ENCODE assay signal across 7 mouse cellular contexts in genomic region chr5:122129068-122129655, GRCm38 (mm10). TPM values are rescaled to one million over a fixed set of nuclear protein-coding genes. Genes with fewer than 3 reads are reported as not detected.
DNase-seq lines count a peak whose midpoint lies in the region; ATAC-seq lines count a peak whose summit lies in the region.

No protein-coding gene starts in this region.

- no peak overlapping the region for H3K4me3 ChIP-seq in embryonic facial prominence, embryonic 15.5 days (replicated peaks)

- no peak overlapping the region for H3K9ac ChIP-seq in embryonic facial prominence, embryonic 15.5 days

- peak; percentile 88 for DNase-seq in ES-CJ7 (ENCODE audit: low read depth, low spot score)
- DNase-seq in adrenal gland, postnatal 25 days = peak; percentile 39
- DNase-seq in heart, postnatal 14 days = peak; percentile 70 to 86
- peak; percentile 48 to 92 for DNase-seq in layer of hippocampus, adult 18-20 months (ENCODE audit: low spot score in 2 of 2)
- DNase-seq in lung, postnatal 10 days = peak; percentile 90
- peak; percentile 43 to 58 for DNase-seq in right cerebral cortex, postnatal 36 days (ENCODE audit: low spot score in 2 of 2)

- H3K36me3 ChIP-seq in embryonic facial prominence, embryonic 15.5 days = no peaks in the 10 kb centered on the region

- intact Hi-C loops in heart, postnatal 14 days (cut with DNase I) = loop anchor here (5.0 kb wide), 1 partner anchor 213 kb away; no protein-coding TSS in a partner anchor

- 32% methylated on average over 16 of the region's 16 CpGs for WGBS in embryonic facial prominence, embryonic 15.5 days

- H3K4me2 ChIP-seq in embryonic facial prominence, embryonic 15.5 days (replicated peaks) = peak overlapping the region; percentile 32

- H3K9me3 ChIP-seq in embryonic facial prominence, embryonic 15.5 days (replicated peaks) = no peaks in the 10 kb centered on the region

- H3K4me1 ChIP-seq in embryonic facial prominence, embryonic 15.5 days = peaks cover 17% of the 10 kb centered on the region

- no peaks in the 10 kb centered on the region for H3K27me3 ChIP-seq in embryonic facial prominence, embryonic 15.5 days

- no peak for ATAC-seq in embryonic facial prominence, embryonic 15.5 days (ENCODE audit: insufficient number of reproducible peaks, low FRiP score, low TSS enrichment, low read depth)

- no peak overlapping the region for H3K27ac ChIP-seq in embryonic facial prominence, embryonic 15.5 days (replicated peaks)

RNA-seq across cellular contexts. Expression of gene Ccdc63, which starts 11.5 kb away (rescaled TPM):
- not detected in 2 replicates for total RNA-seq in adrenal gland, postnatal 25 days (2021)
- 0.24 TPM in 1 of 2 replicates, not detected in the other for polyA plus RNA-seq in embryonic facial prominence, embryonic 15.5 days (2015; fragmentation: Nextera tagmentation; extraction: Ambion mirVana)
- total RNA-seq in heart, postnatal 14 days (2021) = not detected
- total RNA-seq in layer of hippocampus, adult 18-20 months (2021) = 1 to 10 TPM in 1 of 2 experiments, under 1 TPM in 1; 0.68 to 1.0 TPM

RNA-seq across cellular contexts. Expression of gene Myl2, which starts 28.4 kb away (rescaled TPM):
- total RNA-seq in adrenal gland, postnatal 25 days (2021) = not detected in 2 replicates
- polyA plus RNA-seq in embryonic facial prominence, embryonic 15.5 days (2015; fragmentation: Nextera tagmentation; extraction: Ambion mirVana) = 3.6 and 4.6 TPM in 2 replicates
- over 10,000 TPM; 16,479 to 17,190 TPM for total RNA-seq in heart, postnatal 14 days (2021)
- 1 to 10 TPM; 1.1 to 2.2 TPM for total RNA-seq in layer of hippocampus, adult 18-20 months (2021)

RNA-seq across cellular contexts. Expression of gene Ppp1cc, which starts 28.9 kb away (rescaled TPM):
- total RNA-seq in adrenal gland, postnatal 25 days (2021) = 182 and 186 TPM in 2 replicates
- 235 and 238 TPM in 2 replicates for polyA plus RNA-seq in embryonic facial prominence, embryonic 15.5 days (2015; fragmentation: Nextera tagmentation; extraction: Ambion mirVana)
- 100 to 1,000 TPM; 121 to 152 TPM for total RNA-seq in heart, postnatal 14 days (2021)
- 100 to 1,000 TPM; 189 to 219 TPM for total RNA-seq in layer of hippocampus, adult 18-20 months (2021)

Comparison
In these comparisons a context has a peak if more than half of its experiments do, and no peak if none do; other contexts are left out.
1. DNase-seq: peak in every context shown above with its lines; median percentile 90 in lung, postnatal 10 days; 88 in ES-CJ7; 78 in heart, postnatal 14 days; 70 in layer of hippocampus, adult 18-20 months; 50 in right cerebral cortex, postnatal 36 days; 39 in adrenal gland, postnatal 25 days.
2. RNA of gene Myl2, which starts 28.4 kb away (total RNA-seq): 16,479 to 17,190 TPM in heart, postnatal 14 days; 1.1 to 2.2 TPM in layer of hippocampus, adult 18-20 months and not detected in adrenal gland, postnatal 25 days; every median in the first group is over 1,000 times any median in the second.